Mouse (Mus musculus) left cerebral cortex, postnatal 14 days (tissue): Measurements from ENCODE around the gene Pofut2. TPM values are rescaled to one million over a fixed set of nuclear protein-coding genes. Genes with fewer than 3 reads are reported as not detected.
A peak's percentile ranks its signal among the peaks of the same experiment; 100 is the strongest.

ENCODE experiments used
- DNase-seq, 2 experiments: peaks; one replicate each; pipeline ENCODE4 v3.0.0; 2021 to 2022; ENCODE audit warnings: low spot score in 2 of 2, mixed read lengths in 1 of 2
- intact Hi-C: fragments of 180-260 bp; cut with DNase I; formaldehyde crosslinking; loops from one replicate; pipeline ENCODE4 v1.15.1; 2025
- total RNA-seq, 2 experiments: library from RNA; stranded (reverse); gene quantifications; 2 replicates each; pipeline ENCODE4 v1.2.3; 2021

Pofut2 gene
- total RNA-seq, 2 experiments from 2014 or later = 35.3 to 36.0 TPM

- intact Hi-C loops = no loop called here
- no peak for DNase-seq
These were observed 41.4 kb downstream of the Pofut2 start for GRCm38 (mm10) chr10:77300237-77300933.

DNA sequence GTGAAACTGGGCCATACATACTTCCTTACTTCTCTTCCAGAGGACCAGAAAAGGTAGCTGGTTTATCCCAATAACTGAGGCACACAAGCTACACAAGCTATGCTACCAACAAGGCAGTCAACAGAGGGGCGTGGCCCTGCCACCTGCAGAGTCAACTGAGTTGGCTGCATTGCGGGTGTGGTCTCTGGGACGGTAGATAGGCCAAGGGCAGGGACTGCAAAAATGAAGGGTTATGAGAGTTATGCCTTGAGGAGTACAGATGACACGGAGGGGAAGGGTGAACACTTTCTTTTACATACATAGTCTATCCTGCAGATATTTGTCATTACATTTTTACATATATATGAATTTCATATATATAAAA lies 41.9 kb downstream of the Pofut2 start:
- intact Hi-C loops = no loop called here
- no peak for DNase-seq

DNA sequence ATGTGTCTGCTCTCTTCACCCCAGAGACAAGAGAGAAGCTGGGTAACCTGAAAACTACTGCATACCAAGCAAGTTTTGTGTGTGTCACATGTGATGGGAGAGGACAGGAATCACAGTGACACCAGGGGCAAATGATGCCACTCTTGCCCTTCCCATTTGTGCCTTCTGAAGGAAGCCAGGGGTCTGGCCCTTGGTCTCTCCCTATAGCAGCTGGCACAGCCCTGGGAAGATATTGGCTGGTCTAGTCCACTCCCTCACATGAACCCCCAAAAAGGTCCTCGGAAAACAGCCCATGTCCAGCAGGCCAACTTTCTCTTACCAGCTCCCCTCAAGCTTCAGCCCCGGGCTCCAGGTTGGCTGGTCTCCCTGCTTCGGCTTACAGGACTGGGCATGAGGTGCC lies 45.3 kb downstream of the Pofut2 start:
- no peak for DNase-seq

DNA sequence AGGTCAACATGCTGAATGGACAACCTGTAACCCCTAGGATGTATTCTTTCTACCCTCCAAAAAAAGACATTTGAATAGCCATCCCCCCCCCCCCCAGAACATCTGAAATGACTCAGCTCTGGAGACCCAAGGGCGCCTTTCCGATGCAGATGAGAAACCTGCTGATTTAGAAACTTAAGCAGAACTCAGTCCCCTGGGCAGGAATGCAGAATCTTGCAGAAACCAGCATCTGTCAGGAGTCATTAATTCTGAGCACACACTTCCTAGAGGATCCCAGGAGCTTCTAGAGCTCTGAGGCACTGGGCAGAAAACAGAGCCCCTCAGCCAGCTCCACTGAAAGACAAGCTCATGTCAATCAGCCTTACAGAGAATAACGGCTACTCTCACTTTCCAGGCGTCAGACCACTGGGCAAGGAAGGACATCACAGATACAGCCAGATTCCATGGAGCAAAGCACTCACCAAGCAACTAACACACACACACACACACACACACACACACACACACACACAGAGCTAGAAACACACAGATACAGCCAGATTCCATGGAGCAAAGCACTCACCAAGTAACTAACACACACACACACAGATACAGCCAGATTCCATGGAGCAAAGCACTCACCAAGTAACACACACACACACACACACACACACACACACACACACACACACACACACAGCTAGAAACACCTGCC lies 46.0 kb downstream of the Pofut2 start:
- no peak for DNase-seq
- intact Hi-C loops = no loop called here

More for the DNA sequence above, 45.3 kb downstream of the Pofut2 start:
- intact Hi-C loops = no loop called here

- DNase-seq = no peak
- intact Hi-C loops = no loop called here
These were observed 46.7 kb downstream of the Pofut2 start for GRCm38 (mm10) chr10:77305766-77306165.

GRCm38 (mm10) chr10:77308978-77309377 lies 50.0 kb downstream of the Pofut2 start:
- intact Hi-C loops = no loop called here

GRCm38 (mm10) chr10:77314711-77315266 lies 55.8 kb downstream of the Pofut2 start:
- intact Hi-C loops = no loop called here
- no peak for DNase-seq

More at GRCm38 (mm10) chr10:77308978-77309377, 50.0 kb downstream of the Pofut2 start:
- no peak for DNase-seq

DNA sequence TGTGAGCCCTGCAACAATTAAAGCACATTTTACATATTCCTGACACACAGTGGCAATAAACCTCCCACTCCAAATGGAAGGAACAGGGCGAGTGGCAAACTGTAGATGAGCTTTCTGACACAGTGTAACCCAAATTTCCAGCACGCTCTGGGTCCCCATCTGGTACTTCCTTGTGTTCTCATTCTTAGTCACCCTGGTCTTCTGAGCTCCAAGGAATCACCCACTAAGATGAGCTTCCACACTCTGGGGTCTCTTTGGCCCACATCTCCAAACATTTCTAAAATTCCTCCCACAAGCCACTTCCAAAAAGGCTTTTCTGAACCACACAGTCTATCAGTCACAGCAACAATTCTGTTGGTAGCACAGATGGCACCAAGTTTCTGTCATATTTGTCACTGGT lies 56.7 kb downstream of the Pofut2 start:
- peak; percentile 58 to 78 for DNase-seq
- intact Hi-C loops = no loop called here

Other genes with a start within 250 kb of the Pofut2 start
- gene Slc19a1, start 227.0 kb upstream of the Pofut2 start, total RNA-seq = 10 to 100 TPM; 27.9 to 28.4 TPM
- gene Col18a1, start 92.7 kb upstream of the Pofut2 start, total RNA-seq = 10 to 100 TPM in 1 of 2 experiments, 1 to 10 TPM in 1; 9.5 to 10.7 TPM
- gene Adarb1, start 159.1 kb downstream of the Pofut2 start, total RNA-seq = 100 to 1,000 TPM; 118 to 121 TPM